Mouse (Mus musculus): ENCODE results near the gene Dusp3.

DNA sequence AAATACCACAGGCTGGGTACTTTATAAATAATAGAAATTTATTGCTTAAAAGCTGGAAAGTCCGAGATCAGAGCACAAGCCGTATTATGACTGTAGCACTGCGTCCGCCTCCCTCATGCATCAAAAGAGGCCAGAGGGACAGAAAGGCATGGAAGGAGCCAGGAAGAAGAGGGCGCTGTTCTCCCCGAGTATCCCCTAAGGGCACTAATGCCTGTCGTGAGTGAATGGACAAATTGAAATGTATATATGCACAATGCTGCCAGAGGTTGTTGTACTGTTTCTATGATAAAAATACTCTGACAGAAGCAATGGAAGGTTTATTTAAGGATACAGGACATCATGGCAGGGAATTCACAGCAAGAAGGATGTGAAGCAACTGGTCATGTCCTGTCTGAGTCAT lies 43.2 kb upstream of the Dusp3 start:
- TF ChIP-seq CTCF (IDR thresholded peaks at IDR 0.05; ENCODE audit: control insufficient read depth, insufficient read depth, insufficient read length) (no peak), FOSL1 (IDR thresholded peaks at IDR 0.05; ENCODE audit: insufficient read depth, low read length, poor library complexity, severe bottlenecking) (no peak), MAX (IDR thresholded peaks at IDR 0.05) (no peak)
